Mouse (Mus musculus): Measurements from ENCODE around the gene Rbck1. TPM values are rescaled to one million over a fixed set of nuclear protein-coding genes. Genes with fewer than 3 reads are reported as not detected.
"Not testable (repeated sequence)": the region's sequence is repeated elsewhere in the genome, so short reads cannot be mapped to it uniquely, and the experiment has no call there.

Rbck1 gene
- polyA plus RNA-seq, 1 experiment from 2014 or later = 104 TPM

DNA sequence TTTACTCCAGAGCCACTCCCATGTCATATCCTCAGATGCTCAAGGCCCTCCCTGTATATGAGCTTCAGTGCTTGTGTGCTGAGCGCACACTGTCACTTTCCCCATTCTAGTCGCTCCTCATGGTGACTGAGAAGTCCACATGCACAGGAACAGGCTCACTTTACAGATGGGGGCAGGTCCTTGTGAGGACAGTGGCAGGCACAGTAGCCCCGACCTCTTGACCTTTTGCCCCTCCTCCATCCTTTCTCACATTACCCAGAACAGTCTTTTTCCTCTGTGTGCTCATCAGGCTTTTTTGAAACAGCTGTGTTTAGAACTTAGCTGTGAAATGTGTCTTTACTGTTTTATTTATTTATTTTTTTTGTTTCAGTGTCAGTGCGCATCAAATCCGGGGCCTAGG lies 28.7 kb downstream of the Rbck1 start:
- Histone ChIP-seq H3K27me3 (replicated peaks; ENCODE audit: control insufficient read depth, insufficient read depth, low read length) (no peaks in the 10 kb centered on the region), H3K27ac (ENCODE audit: low read depth, low read length) (no peak overlapping the region), H3K9ac (ENCODE audit: low read depth, low read length) (no peak overlapping the region), H3K4me1 (replicated peaks; ENCODE audit: control insufficient read depth, insufficient read depth, low read length) (no peaks in the 10 kb centered on the region), H3K9me3 (ENCODE audit: control insufficient read depth, low read length) (no peaks in the 10 kb centered on the region), H3K4me2 (no peak overlapping the region), H3K4me3 (ENCODE audit: low read depth, low read length) (no peak overlapping the region), H3K36me3 (ENCODE audit: control insufficient read depth, insufficient read depth, low read length) (peaks cover 28% of the 10 kb centered on the region)
- 71% methylated on average over 5 of the region's 5 CpGs for WGBS
- DNase-seq (ENCODE audit: low spot score) (no peak), ATAC-seq (replicated peaks; ENCODE audit: low FRiP score) (no peak; the same call in 1 of the 2 replicates)

DNA sequence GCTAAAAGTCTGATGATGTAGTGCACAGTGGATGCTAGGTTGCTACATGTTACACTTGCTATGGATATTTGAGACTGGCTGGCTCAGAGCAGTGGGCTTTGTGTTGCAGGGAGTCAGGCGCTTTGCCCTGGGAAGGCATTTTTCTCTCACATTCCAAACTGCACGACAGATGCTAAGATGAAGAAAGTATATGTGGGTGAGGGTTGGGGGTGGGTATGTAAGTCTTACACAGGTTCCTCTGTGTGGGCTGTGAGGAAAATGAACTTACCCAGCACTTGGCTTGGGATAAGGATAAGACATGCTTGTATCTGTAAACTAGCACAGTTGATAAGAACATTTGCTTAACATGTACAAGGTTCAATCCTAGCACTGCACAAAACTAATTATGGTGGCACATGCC lies 29.6 kb downstream of the Rbck1 start:
- DNase-seq (ENCODE audit: low spot score) = no peak
- Histone ChIP-seq H3K27ac (ENCODE audit: low read depth, low read length) (no peak overlapping the region), H3K9me3 (ENCODE audit: control insufficient read depth, low read length) (no peaks in the 10 kb centered on the region), H3K27me3 (replicated peaks; ENCODE audit: control insufficient read depth, insufficient read depth, low read length) (no peaks in the 10 kb centered on the region), H3K9ac (ENCODE audit: low read depth, low read length) (no peak overlapping the region), H3K36me3 (ENCODE audit: control insufficient read depth, insufficient read depth, low read length) (peaks cover 19% of the 10 kb centered on the region), H3K4me3 (ENCODE audit: low read depth, low read length) (no peak overlapping the region), H3K4me2 (no peak overlapping the region), H3K4me1 (replicated peaks; ENCODE audit: control insufficient read depth, insufficient read depth, low read length) (no peaks in the 10 kb centered on the region)
- ATAC-seq (replicated peaks; ENCODE audit: low FRiP score) = no peak
- WGBS = 91% methylated on average over 2 of the region's 2 CpGs

DNA sequence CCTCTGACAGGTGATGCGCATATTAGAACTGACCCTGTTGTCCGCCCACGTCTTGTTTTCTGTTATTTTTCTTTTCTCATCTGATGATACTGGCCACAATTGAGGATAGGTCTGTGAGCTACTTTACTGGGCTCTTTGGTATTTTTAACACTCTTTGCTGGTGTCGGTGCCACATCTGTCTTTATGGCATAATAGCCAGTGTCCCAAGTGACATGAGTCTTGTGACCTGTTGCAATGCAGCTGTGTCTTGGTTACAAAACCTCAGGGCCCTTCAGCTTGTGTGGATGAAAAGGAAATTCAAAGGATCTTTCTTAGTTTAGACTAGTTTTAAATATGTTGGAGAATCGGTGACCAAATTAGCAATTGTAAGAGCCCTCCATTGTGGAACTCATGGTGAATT lies 37.9 kb downstream of the Rbck1 start:
- Histone ChIP-seq H3K4me1 (replicated peaks; ENCODE audit: control insufficient read depth, insufficient read depth, low read length) (peaks cover 6% of the 10 kb centered on the region), H3K9me3 (ENCODE audit: control insufficient read depth, low read length) (no peaks in the 10 kb centered on the region), H3K27me3 (replicated peaks; ENCODE audit: control insufficient read depth, insufficient read depth, low read length) (no peaks in the 10 kb centered on the region), H3K4me3 (ENCODE audit: low read depth, low read length) (peak overlapping the region; percentile 76), H3K27ac (ENCODE audit: low read depth, low read length) (no peak overlapping the region), H3K4me2 (peak overlapping the region; percentile 74), H3K9ac (ENCODE audit: low read depth, low read length) (peak overlapping the region; percentile 79), H3K36me3 (ENCODE audit: control insufficient read depth, insufficient read depth, low read length) (no peaks in the 10 kb centered on the region)
- DNase-seq (ENCODE audit: low spot score) (no peak), ATAC-seq (replicated peaks; ENCODE audit: low FRiP score) (no peak)
- 43% methylated on average over 5 of the region's 5 CpGs for WGBS

DNA sequence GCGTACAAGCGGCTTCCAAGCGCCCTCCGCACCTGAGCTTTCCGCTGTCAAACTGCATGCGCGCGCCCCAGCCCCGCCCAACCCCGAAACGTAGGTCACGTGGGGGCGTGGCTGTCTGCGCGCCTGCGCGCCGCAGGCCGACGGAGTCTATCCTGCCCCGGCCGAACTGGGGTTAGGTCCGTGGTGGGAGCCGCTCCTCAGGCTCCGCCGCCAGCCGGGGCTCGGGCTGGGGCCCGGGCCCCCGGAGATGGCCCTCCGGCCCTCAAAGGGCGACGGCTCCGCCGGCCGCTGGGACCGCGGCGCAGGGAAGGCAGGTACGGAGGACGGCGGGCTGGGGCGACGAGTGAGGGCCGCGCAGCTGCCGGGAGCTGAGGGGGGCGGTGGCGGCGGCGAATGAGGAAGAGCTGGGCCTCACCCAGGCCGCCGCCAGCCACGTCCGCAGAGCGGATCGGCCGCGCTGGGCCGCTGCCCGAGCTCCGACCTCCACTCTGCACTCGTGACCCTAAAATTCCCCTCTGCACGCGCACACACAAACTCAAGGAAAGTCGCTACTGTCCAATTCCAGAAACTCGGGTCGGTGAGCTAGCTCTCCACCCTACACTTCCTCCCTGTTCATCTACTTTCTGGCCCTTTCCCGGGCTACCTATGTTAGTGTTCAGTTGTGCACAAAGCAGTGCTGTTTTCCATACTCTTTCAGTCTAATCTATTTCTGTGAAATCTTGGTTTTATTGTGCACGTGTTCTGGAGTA lies 38.6 kb downstream of the Rbck1 start, which contains the start of gene Tbc1d20:
Tbc1d20 (plus strand) TSS at position 102 of the 749 bp plus-strand sequence.
- peak; percentile 93 for DNase-seq (ENCODE audit: low spot score)
- WGBS = under 1% methylated on average over 68 of the region's 70 CpGs

DNA sequence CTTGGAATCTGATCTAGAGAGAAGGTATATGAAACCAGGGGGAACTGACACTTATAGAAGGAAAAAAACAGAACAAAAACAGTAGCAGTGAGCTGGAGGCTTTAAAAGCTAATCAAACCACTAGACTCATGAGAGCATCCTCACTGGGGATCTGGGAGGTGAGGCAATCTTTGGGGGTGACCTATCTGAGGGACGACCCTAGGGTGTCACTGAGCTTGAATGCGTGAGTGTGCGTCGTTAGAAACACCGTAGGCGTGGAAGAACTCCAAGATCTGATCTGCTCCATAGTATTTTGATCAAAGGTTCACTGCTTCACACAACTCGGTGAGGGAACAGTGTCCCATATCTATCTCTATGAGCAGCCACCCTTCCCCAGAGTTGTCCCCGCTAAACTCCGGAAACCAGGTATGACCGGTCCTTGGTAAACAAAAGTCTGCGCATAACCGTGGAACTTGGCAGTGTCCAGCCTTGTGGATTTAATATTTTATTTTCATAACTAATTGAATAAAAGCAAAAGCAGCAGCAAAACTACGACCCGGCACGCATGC lies 39.2 kb downstream of the Rbck1 start:
- H3K4me2 ChIP-seq = peak overlapping the region; percentile 74
- H3K27ac ChIP-seq (ENCODE audit: low read depth, low read length) = no peak overlapping the region
- H3K27me3 ChIP-seq (replicated peaks; ENCODE audit: control insufficient read depth, insufficient read depth, low read length) = no peaks in the 10 kb centered on the region
- peak; percentile 64 for ATAC-seq (replicated peaks; ENCODE audit: low FRiP score)
- no peaks in the 10 kb centered on the region for H3K9me3 ChIP-seq (ENCODE audit: control insufficient read depth, low read length)
- H3K4me3 ChIP-seq (ENCODE audit: low read depth, low read length) = peak overlapping the region; percentile 76
- WGBS = 2% methylated on average over 15 of the region's 15 CpGs
- no peaks in the 10 kb centered on the region; the same call in 1 of the 2 replicates for H3K36me3 ChIP-seq (ENCODE audit: control insufficient read depth, insufficient read depth, low read length)
- no peak for DNase-seq (ENCODE audit: low spot score)
- H3K4me1 ChIP-seq (replicated peaks; ENCODE audit: control insufficient read depth, insufficient read depth, low read length) = peaks cover 6% of the 10 kb centered on the region
- peak overlapping the region; percentile 79 for H3K9ac ChIP-seq (ENCODE audit: low read depth, low read length)

More for the DNA sequence above, 38.6 kb downstream of the Rbck1 start, which contains the start of gene Tbc1d20:
- Histone ChIP-seq H3K27ac (ENCODE audit: low read depth, low read length) (peak within 1 kb of the TSS; percentile 70), H3K4me3 (ENCODE audit: low read depth, low read length) (peak within 1 kb of the TSS; percentile 76), H3K4me1 (replicated peaks; ENCODE audit: control insufficient read depth, insufficient read depth, low read length) (peaks cover 6% of the 10 kb centered on the region), H3K9me3 (ENCODE audit: control insufficient read depth, low read length) (no peaks in the 10 kb centered on the region), H3K36me3 (ENCODE audit: control insufficient read depth, insufficient read depth, low read length) (no peaks in the 10 kb centered on the region), H3K9ac (ENCODE audit: low read depth, low read length) (peak within 1 kb of the TSS; percentile 79), H3K4me2 (peak within 1 kb of the TSS; percentile 74), H3K27me3 (replicated peaks; ENCODE audit: control insufficient read depth, insufficient read depth, low read length) (no peaks in the 10 kb centered on the region)
- ATAC-seq (replicated peaks; ENCODE audit: low FRiP score) = peak; percentile 99

DNA sequence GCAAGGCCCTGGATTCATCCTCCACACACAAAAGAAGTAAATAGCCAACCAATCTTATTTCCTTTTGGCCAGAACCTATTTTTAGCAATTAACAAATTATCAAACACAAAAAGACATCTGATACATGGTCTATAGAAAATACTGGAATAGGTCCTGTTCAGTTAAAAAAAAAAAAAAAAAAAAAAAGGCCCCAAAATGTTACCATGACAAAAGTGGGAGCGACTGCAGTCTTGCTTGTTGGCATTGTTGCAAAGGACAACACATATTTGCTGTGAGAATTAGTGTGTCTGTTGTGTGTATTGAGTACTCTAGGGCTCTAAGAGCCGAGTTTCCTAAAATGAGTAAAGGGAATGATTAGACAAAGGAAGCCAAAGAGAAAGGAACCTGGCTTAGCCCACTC lies 40.0 kb downstream of the Rbck1 start:
- WGBS = 66% methylated on average over 2 of the region's 2 CpGs

DNA sequence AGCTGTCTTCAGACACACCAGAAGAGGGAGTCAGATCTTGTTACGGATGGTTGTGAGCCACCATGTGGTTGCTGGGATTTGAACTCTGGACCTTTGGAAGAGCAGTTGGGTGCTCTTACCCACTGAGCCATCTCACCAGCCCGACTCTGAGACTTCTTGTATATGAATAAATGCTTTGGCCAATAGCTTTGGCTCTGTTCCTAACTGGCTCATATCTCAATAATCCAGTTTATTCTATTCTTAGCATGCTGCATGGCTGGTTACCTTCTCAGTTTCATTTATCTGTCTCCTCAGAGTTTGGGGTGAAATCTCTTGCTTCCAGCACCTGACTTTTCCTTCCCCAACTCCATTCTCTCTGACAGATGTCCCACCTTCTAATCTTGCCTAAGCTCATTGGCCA lies 42.8 kb downstream of the Rbck1 start:
- not testable (repeated sequence) for H3K27ac ChIP-seq (ENCODE audit: low read depth, low read length); H3K4me3 ChIP-seq (ENCODE audit: low read depth, low read length); H3K9ac ChIP-seq (ENCODE audit: low read depth, low read length); H3K4me2 ChIP-seq; H3K9me3 ChIP-seq (ENCODE audit: control insufficient read depth, low read length); ATAC-seq (replicated peaks; ENCODE audit: low FRiP score); H3K4me1 ChIP-seq (replicated peaks; ENCODE audit: control insufficient read depth, insufficient read depth, low read length); H3K27me3 ChIP-seq (replicated peaks; ENCODE audit: control insufficient read depth, insufficient read depth, low read length); DNase-seq (ENCODE audit: low spot score)
- 81% methylated on average over 2 of the region's 2 CpGs for WGBS
- peaks cover 13% of the 10 kb centered on the region; the same call in 1 of the 2 replicates for H3K36me3 ChIP-seq (ENCODE audit: control insufficient read depth, insufficient read depth, low read length)

More for the DNA sequence above, 40.0 kb downstream of the Rbck1 start:
- H3K27me3 ChIP-seq (replicated peaks; ENCODE audit: control insufficient read depth, insufficient read depth, low read length) = no peaks in the 10 kb centered on the region
- DNase-seq (ENCODE audit: low spot score) (no peak), ATAC-seq (replicated peaks; ENCODE audit: low FRiP score) (no peak)
- no peaks in the 10 kb centered on the region; the same call in 1 of the 2 replicates for H3K36me3 ChIP-seq (ENCODE audit: control insufficient read depth, insufficient read depth, low read length)
- H3K27ac ChIP-seq (ENCODE audit: low read depth, low read length) = no peak overlapping the region
- no peak overlapping the region for H3K4me3 ChIP-seq (ENCODE audit: low read depth, low read length)
- no peak overlapping the region for H3K9ac ChIP-seq (ENCODE audit: low read depth, low read length)
- H3K4me1 ChIP-seq (replicated peaks; ENCODE audit: control insufficient read depth, insufficient read depth, low read length) = peaks cover 6% of the 10 kb centered on the region
- no peak overlapping the region for H3K4me2 ChIP-seq
- H3K9me3 ChIP-seq (ENCODE audit: control insufficient read depth, low read length) = no peaks in the 10 kb centered on the region

DNA sequence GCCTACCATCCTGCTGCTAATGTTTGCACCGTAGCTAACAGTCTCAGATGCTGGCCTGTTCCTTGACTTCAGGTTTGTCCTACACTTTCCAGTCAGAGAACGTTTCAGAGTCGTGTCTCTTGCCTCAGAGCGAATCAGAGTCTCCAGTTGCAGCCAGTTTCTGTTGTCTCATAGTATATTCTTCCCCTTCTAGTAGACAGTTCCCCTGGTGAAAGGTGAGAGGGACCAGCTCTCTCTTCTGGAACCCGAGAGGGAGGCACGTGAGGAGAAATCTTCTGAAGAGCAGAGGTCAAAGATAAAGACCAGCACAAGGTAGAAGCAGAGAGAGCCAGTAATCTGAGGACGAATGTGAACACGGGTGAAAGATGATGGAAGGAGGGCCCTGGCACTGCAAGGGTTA lies 44.4 kb downstream of the Rbck1 start:
- ATAC-seq (replicated peaks; ENCODE audit: low FRiP score) = no peak
- DNase-seq (ENCODE audit: low spot score) = no peak
- 78% methylated on average over 8 of the region's 8 CpGs for WGBS

More for the DNA sequence above, 44.4 kb downstream of the Rbck1 start:
- Histone ChIP-seq H3K9me3 (ENCODE audit: control insufficient read depth, low read length) (no peaks in the 10 kb centered on the region), H3K4me1 (replicated peaks; ENCODE audit: control insufficient read depth, insufficient read depth, low read length) (no peaks in the 10 kb centered on the region), H3K4me2 (no peak overlapping the region), H3K9ac (ENCODE audit: low read depth, low read length) (no peak overlapping the region), H3K36me3 (ENCODE audit: control insufficient read depth, insufficient read depth, low read length) (peaks cover 15% of the 10 kb centered on the region; the same call in 1 of the 2 replicates), H3K4me3 (ENCODE audit: low read depth, low read length) (no peak overlapping the region), H3K27ac (ENCODE audit: low read depth, low read length) (no peak overlapping the region), H3K27me3 (replicated peaks; ENCODE audit: control insufficient read depth, insufficient read depth, low read length) (no peaks in the 10 kb centered on the region)
